Mouse (Mus musculus) heart, postnatal 0 days (tissue): ENCODE data around the gene Igsf21. TPM values are rescaled to one million over a fixed set of nuclear protein-coding genes. Genes with fewer than 3 reads are reported as not detected.

Source experiments
- ATAC-seq: fragments of 200-750 bp; cut with Nextera tagmentation; 2 replicates; pipeline ENCODE4 v1.8.0; 2017; ENCODE audit warnings: low read depth, moderate number of reproducible peaks, moderate library complexity; ENCODE audit not compliant: insufficient read depth
- DNase-seq: peaks from one replicate; pipeline ENCODE4 v3.0.0-alpha.2; 2016; ENCODE audit warnings: low spot score
- H3K27ac ChIP-seq: fragments of 300-500 bp; sonication (generic); 2 replicates; pipeline ENCODE4 v1.5.1; 2014; ENCODE audit warnings: low read depth, mild to moderate bottlenecking
- H3K27me3 ChIP-seq: fragments of 300-500 bp; sonication (generic); 2 replicates; pipeline ENCODE4 v1.6.1; 2014; ENCODE audit warnings: low read length, mixed read lengths; ENCODE audit not compliant: control insufficient read depth, insufficient read depth
- H3K36me3 ChIP-seq: fragments of 300-500 bp; sonication (generic); replicated peaks from 2 replicates; pipeline ENCODE4 v1.6.1; 2014; ENCODE audit warnings: low read length, mixed read lengths; ENCODE audit not compliant: control insufficient read depth, insufficient read depth
- H3K4me1 ChIP-seq: fragments of 300-500 bp; sonication (generic); 2 replicates; pipeline ENCODE4 v1.6.1; 2014; ENCODE audit warnings: antibody characterized with exemption; ENCODE audit not compliant: control insufficient read depth, insufficient read depth
- H3K4me2 ChIP-seq: fragments of 300-500 bp; sonication (generic); 2 replicates; pipeline ENCODE4 v1.6.1; 2014; ENCODE audit warnings: low read depth, mild to moderate bottlenecking, low read length, moderate library complexity
- H3K4me3 ChIP-seq: fragments of 300-500 bp; sonication (generic); 2 replicates; pipeline ENCODE4 v1.5.1; 2014; ENCODE audit warnings: low read depth, low read length
- H3K9ac ChIP-seq: fragments of 300-500 bp; sonication (generic); replicated peaks from 2 replicates; pipeline ENCODE4 v1.6.1; 2014; ENCODE audit warnings: low read depth, low read length, mixed read lengths
- H3K9me3 ChIP-seq: fragments of 300-500 bp; sonication (generic); replicated peaks from 2 replicates; pipeline ENCODE4 v1.6.1; 2016; ENCODE audit warnings: low read length; ENCODE audit not compliant: control insufficient read depth
- CTCF ChIP-seq: IDR thresholded peaks from 2 replicates; pipeline ENCODE4 v1.5.1; 2016; ENCODE audit warnings: antibody characterized with exemption, control low read depth, low read depth
- EP300 ChIP-seq: IDR thresholded peaks from 2 replicates; pipeline ENCODE4 v1.6.1; 2016; ENCODE audit warnings: antibody characterized with exemption, low read depth
- WGBS: fragments of 180-500 bp; shearing (Covaris S2); extraction: QIAGEN DNeasy Blood & Tissue Kit; methylation state at CpG from one replicate; pipeline ENCODE4 v1.1.7; 2014; 5-methylcytosine and 5-hydroxymethylcytosine counted together
- polyA plus RNA-seq: library from polyadenylated mRNA; unstranded; fragments of >200 nt; fragmentation: Nextera tagmentation; extraction: Ambion mirVana; gene quantifications from 2 replicates; pipeline ENCODE4 v1.2.1, GENCODE M21; 2015
- total RNA-seq: library from RNA; depleted of rRNA; stranded (reverse); fragments of >200 nt; gene quantifications from 2 replicates; pipeline ENCODE4 v1.2.3, GENCODE M21; 2014; ENCODE audit warnings: low replicate concordance

Igsf21 gene
- total and polyA plus RNA-seq, 2 experiments from 2014 or later = 0.05 TPM; not detected in 1

GRCm38 (mm10) chr4:140234412-140235205, 12.0 kb downstream of the Igsf21 start:
- Histone ChIP-seq H3K4me1 (no peaks in the 10 kb centered on the region), H3K9ac (no peak overlapping the region), H3K27me3 (no peaks in the 10 kb centered on the region), H3K9me3 (no peaks in the 10 kb centered on the region), H3K27ac (no peak overlapping the region), H3K4me3 (no peak overlapping the region), H3K4me2 (no peak overlapping the region), H3K36me3 (no peaks in the 10 kb centered on the region)
- no peak for TF ChIP-seq EP300
- no peak for TF ChIP-seq CTCF
- 72% methylated on average over 18 of the region's 18 CpGs for WGBS
- no peak for DNase-seq
- no peak for ATAC-seq

- Histone ChIP-seq H3K27me3 (0 out of 2 replicates have a peak, but pooled peaks cover 4% of the 10 kb centered on the region), H3K4me3 (no peak overlapping the region), H3K9ac (no peak overlapping the region), H3K4me2 (no peak overlapping the region), H3K9me3 (no peaks in the 10 kb centered on the region), H3K27ac (no peak overlapping the region), H3K4me1 (no peaks in the 10 kb centered on the region), H3K36me3 (no peaks in the 10 kb centered on the region)
- DNase-seq (no peak), ATAC-seq (no peak)
- WGBS = 64% methylated on average over 5 of the region's 7 CpGs
- no peak for TF ChIP-seq EP300
- TF ChIP-seq CTCF = no peak
Measured at GRCm38 (mm10) chr4:140227837-140228236, 18.7 kb downstream of the Igsf21 start.

- H3K4me2 ChIP-seq = no peak overlapping the region
- WGBS = 73% methylated on average over 9 of the region's 9 CpGs
Measured at GRCm38 (mm10) chr4:140225204-140225603, 21.4 kb downstream of the Igsf21 start.

GRCm38 (mm10) chr4:140224451-140224850, 22.1 kb downstream of the Igsf21 start:
- WGBS = 69% methylated on average over 7 of the region's 7 CpGs
- H3K9me3 ChIP-seq = no peaks in the 10 kb centered on the region
- no peak overlapping the region for H3K4me3 ChIP-seq
- no peak for TF ChIP-seq CTCF
- no peak for TF ChIP-seq EP300
- DNase-seq (no peak), ATAC-seq (no peak)
- H3K9ac ChIP-seq = no peak overlapping the region
- H3K4me1 ChIP-seq = no peaks in the 10 kb centered on the region
- no peak overlapping the region for H3K27ac ChIP-seq
- no peak overlapping the region for H3K4me2 ChIP-seq
- H3K27me3 ChIP-seq = 0 out of 2 replicates have a peak, but pooled peaks cover 7% of the 10 kb centered on the region
- H3K36me3 ChIP-seq = no peaks in the 10 kb centered on the region

More at GRCm38 (mm10) chr4:140225204-140225603, 21.4 kb downstream of the Igsf21 start:
- DNase-seq (no peak), ATAC-seq (no peak)
- TF ChIP-seq EP300 (no peak), CTCF (no peak)
- Histone ChIP-seq H3K27me3 (0 out of 2 replicates have a peak, but pooled peaks cover 7% of the 10 kb centered on the region), H3K4me1 (no peaks in the 10 kb centered on the region), H3K9ac (no peak overlapping the region), H3K4me3 (no peak overlapping the region), H3K36me3 (no peaks in the 10 kb centered on the region), H3K27ac (no peak overlapping the region), H3K9me3 (no peaks in the 10 kb centered on the region)

- TF ChIP-seq EP300 (no peak), CTCF (no peak)
- H3K4me1 ChIP-seq = no peaks in the 10 kb centered on the region
- H3K9me3 ChIP-seq = no peaks in the 10 kb centered on the region
- H3K27me3 ChIP-seq = 0 out of 2 replicates have a peak, but pooled peaks cover 7% of the 10 kb centered on the region
- no peak overlapping the region for H3K4me2 ChIP-seq
- H3K4me3 ChIP-seq = no peak overlapping the region
- no peak for DNase-seq
- no peak for ATAC-seq
- no peaks in the 10 kb centered on the region for H3K36me3 ChIP-seq
- 35% methylated on average over 12 of the region's 12 CpGs for WGBS
- no peak overlapping the region for H3K9ac ChIP-seq
- H3K27ac ChIP-seq = no peak overlapping the region
Measured at GRCm38 (mm10) chr4:140223067-140223466, 23.5 kb downstream of the Igsf21 start.
